Mouse (Mus musculus) layer of hippocampus, adult 8-10 months (tissue): ENCODE measurements around the gene Cacng7. TPM values are rescaled to one million over a fixed set of nuclear protein-coding genes. Genes with fewer than 3 reads are reported as not detected.
A peak's percentile ranks its signal among the peaks of the same experiment; 100 is the strongest.
"Not testable (repeated sequence)": the region's sequence is repeated elsewhere in the genome, so short reads cannot be mapped to it uniquely, and the experiment has no call there.

Experiments
- DNase-seq, 2 experiments: peaks; one replicate each; pipeline ENCODE4 v3.0.0; 2022; ENCODE audit warnings: low spot score in 2 of 2
- total RNA-seq, 4 experiments: library from RNA; stranded (reverse); gene quantifications; 2 replicates each; pipeline ENCODE4 v1.2.4; 2022

Cacng7 gene
- 100 to 1,000 TPM; 131 to 139 (median 137) TPM for total RNA-seq

DNA sequence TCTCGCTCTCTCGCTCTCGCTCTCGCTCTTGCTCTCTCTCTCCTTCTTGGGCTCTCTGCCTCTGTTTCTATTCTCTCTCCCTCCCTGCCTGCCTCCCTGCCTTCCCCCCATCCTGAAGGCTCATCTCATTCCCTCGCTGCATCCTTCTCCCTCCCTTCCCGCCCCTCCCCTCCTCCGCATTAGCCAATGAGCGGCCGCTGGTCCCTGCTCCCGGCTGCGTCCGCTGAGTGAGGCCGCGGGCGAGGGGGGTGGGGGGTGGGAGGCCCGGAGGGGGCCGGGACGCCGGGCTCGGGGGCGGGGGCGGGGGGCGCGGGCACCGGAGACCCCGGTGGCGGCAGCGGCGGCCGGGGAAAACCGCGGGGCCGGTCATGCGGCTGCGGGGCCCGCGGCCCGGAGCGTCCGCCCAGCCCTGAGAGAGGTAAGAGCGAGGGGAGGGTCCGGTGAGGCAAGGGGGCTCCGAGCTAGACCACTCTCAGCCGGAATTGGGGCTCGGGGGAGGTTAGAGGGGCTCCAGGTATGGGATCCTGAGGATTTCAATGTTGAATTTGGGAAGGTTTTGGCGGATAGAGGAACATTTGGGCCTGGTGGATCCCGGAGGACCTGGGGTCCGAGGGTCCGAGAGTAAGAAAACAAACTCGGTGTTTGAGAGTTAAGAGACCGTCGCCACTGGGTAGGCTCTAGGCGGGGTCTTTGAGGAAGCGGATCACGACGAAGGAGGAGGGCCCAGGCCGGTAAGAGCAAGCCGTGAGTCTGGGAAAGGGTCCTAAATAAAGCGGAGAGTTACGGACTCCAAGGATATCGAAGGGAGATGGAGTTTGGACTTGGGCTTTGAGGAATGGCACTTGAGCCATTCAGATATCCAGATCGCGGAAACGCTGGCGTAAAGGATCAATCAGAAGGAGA lies at the start of gene Cacng7:
TSS of gene Cacng7 (plus strand) at position 337 of the 903 bp plus-strand sequence.
- peak in 1 of 2 experiments; percentile 31 for DNase-seq

DNA sequence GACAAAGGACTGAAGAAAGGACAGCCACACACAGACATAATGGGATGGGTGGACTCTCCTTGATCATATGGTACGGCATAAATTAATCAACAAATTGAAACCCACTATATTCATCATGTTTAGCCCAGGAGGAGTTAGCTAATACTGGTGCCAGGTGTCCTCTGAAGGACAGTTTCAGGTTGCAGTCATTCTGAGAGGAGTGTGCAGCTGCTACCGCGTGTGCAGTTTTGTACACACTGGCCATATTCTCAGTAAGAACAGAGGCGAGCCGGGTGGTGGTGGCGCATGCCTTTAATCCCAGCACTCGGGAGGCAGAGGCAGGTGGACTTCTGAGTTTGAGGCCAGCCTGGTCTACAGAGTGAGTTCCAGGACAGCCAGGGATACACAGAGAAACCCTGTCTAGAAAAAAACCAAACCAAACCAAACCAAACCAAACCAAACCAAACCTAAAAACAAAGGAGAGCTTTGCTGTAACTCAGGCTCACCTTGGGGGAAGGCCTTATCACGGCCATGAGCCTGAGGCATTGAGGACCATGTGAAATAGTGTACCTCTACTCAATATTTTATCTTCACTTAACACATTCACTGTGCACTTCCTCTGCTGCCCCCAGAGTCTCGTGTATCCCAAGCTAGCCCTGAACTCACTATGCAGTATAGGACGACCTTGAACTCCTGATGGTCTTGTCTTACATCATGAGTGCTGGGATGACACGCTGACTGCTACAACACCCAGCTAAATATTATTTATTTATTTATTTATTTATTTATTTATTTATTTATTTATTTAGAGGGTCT lies 49.5 kb upstream of the Cacng7 start:
- no peak for DNase-seq

- DNase-seq = no peak
Observed at GRCm38 (mm10) chr7:3284604-3285003, 48.2 kb upstream of the Cacng7 start.

GRCm38 (mm10) chr7:3286036-3286435 lies 46.7 kb upstream of the Cacng7 start:
- DNase-seq = no peak

DNA sequence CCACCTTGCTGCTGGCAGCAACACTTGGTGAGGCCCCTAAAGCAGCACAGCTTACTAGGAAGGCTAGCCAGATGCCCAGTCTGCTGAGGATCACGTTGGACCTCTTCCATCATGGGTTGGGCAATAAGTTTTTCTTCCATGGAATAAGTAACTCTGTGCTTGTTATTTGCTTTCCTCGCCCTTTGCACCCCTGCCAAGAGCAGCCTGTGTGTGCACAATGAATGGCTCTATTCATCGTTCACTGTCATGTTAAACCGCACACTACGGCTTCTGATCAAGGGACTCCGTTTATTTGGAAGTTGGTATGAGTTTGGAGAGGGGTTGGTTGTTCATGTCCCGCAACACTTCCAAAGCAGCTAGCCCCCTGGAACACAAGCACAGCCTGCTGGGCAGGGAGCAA lies 45.6 kb upstream of the Cacng7 start:
- no peak for DNase-seq

- peak in 1 of 2 experiments; percentile 70 for DNase-seq
Observed at GRCm38 (mm10) chr7:3288976-3289970, 43.5 kb upstream of the Cacng7 start, which contains the start of the genes Myadm and Prkcg. Gene Myadm, plus strand, starts transcription at chr7:3289080. Gene Prkcg, plus strand, starts transcription at chr7:3289179.

DNA sequence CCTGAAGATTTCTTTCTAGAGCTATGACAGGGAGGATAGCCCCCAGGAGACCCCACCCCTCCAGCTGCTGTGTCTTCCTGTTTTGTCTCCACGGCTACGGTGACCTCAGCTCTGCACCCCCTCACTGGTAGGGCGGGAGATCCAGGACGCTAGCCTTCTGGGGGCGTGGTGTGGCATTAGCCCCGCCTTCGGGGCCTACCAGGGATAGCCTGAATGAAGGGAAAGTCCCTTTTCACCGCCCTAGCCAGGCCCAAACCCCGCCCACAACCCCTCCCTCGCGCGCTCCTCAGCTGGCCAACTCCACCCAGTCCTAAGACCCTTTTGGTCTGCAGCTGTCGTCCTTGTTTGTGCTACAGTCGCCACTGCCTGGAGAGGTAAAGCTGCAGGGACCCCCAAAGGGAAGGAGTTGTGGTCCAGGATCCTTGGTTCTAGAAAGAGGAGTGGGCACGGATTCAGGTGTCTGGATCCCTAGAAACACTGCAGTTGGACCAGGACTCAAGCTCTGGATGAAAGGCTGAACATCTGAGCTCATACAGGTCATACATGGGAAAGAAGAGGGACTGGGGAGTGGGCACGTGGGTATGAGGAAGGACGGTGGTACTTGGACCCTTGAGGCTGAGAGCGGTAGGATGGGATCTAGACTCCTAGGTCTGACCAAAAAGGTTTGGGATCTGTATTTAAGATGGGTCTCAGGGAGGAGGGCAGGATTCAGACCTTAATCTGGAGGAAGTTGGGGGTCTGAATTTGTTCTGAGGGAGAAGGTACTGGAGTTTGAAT lies 42.3 kb upstream of the Cacng7 start:
- peak; percentile 86 to 91 for DNase-seq

DNA sequence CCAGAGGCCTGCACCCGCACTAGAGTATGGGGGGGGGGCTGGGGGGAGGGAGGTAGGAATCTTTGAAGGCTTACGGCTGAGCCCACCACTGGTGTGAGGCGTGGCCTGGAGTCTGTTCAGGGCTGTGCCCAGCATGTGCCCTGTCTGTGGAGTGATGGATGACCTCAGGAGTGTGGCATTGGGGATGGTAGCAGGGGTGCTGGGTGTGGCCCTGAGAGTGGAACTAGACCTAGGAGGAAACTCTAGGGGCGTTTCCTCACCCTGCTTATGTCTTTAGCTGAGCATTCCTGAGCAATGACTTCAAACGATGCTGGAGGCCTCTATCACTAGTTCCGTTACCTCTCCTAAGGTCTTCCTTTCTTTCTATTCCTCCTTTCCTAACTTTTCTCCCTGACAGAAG lies 41.6 kb upstream of the Cacng7 start:
- no peak for DNase-seq

DNA sequence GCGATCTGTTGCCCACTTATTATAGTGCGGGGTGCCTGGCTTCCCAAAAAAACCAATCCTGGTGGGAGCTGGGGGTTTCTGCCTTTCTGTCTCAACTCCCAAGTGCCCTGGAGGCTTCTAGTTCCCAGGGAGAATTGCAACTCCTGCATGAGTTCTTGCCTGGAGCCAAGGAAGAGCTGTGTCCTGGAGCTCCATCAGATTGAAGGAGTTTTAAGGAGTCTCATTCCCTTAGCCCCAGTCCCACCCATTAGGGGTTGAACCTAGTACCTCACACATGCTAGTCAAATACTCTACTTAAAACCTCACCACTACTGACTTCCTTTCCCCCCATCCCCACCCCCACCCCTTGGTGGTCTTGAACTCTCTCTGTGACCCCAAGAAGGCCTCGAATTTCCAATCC lies 41.0 kb upstream of the Cacng7 start:
- DNase-seq = no peak

DNA sequence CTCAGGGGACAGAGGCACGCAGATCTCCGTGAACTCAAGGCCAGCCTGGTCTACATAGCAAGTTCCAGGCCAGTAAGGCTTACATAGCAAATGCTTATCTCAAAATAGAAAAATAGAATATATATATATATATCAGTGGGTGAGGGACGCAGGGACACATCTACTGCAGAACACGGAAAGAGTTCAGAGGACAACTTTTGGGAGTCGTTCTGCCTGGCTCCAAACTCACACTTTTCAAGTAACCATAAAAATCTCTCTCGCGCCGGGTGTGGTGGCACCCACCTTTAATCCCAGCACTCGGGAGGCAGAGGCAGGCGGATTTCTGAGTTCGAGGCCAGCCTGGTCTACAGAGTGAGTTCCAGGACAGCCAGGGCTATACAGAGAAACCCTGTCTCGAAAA lies 40.5 kb upstream of the Cacng7 start:
- DNase-seq = not testable (repeated sequence)

GRCm38 (mm10) chr7:3292791-3293190 lies 40.0 kb upstream of the Cacng7 start:
- no peak for DNase-seq

DNA sequence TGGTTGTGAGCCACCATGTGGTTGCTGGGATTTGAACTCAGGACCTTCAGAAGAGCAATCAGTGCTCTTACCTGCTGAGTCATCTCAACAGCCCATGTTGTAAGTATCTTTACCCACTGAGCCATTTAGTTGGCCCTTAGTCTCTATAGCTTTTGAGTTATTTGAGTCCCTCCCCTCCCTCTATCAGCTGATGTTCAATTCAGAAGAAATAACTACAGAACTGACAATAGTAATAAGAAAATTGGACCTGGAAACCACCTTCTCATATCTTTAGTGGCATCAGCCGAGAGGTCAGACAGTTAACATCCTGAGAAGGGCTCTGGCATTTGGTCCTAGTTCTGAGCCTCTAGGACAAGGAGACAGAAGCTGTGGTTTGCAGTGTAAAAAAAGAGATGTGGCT lies 38.0 kb upstream of the Cacng7 start:
- no peak for DNase-seq

GRCm38 (mm10) chr7:3295321-3296110 lies 37.2 kb upstream of the Cacng7 start:
- no peak for DNase-seq

- DNase-seq = no peak
Observed at GRCm38 (mm10) chr7:3296711-3297110, 36.0 kb upstream of the Cacng7 start.

- peak in 1 of 2 experiments; percentile 38 for DNase-seq
Observed at GRCm38 (mm10) chr7:3299941-3300617, 32.7 kb upstream of the Cacng7 start.

GRCm38 (mm10) chr7:3300891-3301627 lies 31.7 kb upstream of the Cacng7 start:
- no peak for DNase-seq

DNA sequence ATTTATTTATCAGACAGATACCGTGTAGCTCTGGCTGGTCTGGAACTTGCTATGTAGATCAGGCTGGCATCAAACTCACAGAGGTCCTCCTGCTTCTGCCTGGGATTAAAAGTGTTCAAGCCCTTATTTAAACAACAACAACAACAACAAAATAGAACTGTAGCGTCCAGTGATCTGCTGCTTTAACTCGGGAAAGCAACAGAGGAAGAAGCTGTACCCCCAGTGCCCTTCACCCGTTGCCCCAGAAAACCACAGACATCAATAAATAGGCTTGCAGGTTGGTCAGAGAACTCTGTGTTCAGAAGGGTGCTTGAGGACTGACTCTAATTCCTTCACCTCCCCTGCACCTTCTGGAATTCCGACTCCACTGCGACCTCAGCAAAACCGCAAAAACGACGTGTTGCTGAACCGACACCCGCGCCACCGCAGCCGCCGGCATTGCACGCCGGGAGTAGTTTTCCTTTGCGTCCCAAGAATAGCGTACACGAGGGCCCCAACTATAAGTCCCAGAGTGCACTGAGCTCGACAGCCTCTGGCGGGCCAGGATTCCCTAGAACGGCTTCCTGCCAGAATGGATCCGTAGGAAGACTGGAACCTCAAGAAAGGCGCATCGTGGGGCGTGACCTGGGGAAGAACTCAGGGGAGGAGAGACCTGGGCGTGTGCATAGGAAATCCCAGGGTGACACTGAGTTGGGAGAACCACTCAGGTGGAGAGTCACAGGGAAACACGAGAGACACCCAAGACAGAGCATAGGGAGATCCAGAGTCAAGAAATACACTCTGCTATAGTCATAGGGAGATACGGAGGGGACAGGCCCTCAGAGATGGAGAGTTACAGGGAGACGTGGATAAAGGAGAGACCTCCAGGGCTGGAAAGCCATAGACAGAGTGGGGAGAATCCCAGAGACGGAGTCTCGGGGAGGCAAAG lies 30.9 kb upstream of the Cacng7 start:
- DNase-seq = no peak
